Mouse (Mus musculus) lung, postnatal 0 days (tissue): Measurements from ENCODE around the gene App. TPM values are rescaled to one million over a fixed set of nuclear protein-coding genes. Genes with fewer than 3 reads are reported as not detected.

Experiments
- ATAC-seq: fragments of 200-750 bp; cut with Nextera tagmentation; 2 replicates; pipeline ENCODE4 v1.8.0; 2017; ENCODE audit warnings: moderate library complexity
- DNase-seq: peaks from one replicate; pipeline ENCODE4 v3.0.0-alpha.2; 2016; ENCODE audit warnings: low spot score
- H3K27ac ChIP-seq: fragments of 300-500 bp; sonication (generic); 2 replicates; pipeline ENCODE4 v1.5.1; 2014; ENCODE audit warnings: antibody characterized with exemption, mild to moderate bottlenecking, low read length, mixed read lengths
- H3K27me3 ChIP-seq: fragments of 300-500 bp; sonication (generic); replicated peaks from 2 replicates; pipeline ENCODE4 v1.6.1; 2014; ENCODE audit warnings: low read length, mixed read lengths; ENCODE audit not compliant: insufficient read depth
- H3K36me3 ChIP-seq: fragments of 300-500 bp; sonication (generic); 2 replicates; pipeline ENCODE4 v1.6.1; 2014; ENCODE audit warnings: low read length, mixed read lengths; ENCODE audit not compliant: insufficient read depth
- H3K4me1 ChIP-seq: fragments of 300-500 bp; sonication (generic); 2 replicates; pipeline ENCODE4 v1.6.1; 2014; ENCODE audit warnings: antibody characterized with exemption, low read depth, low read length, mixed read lengths; ENCODE audit not compliant: insufficient read depth
- H3K4me2 ChIP-seq: fragments of 300-500 bp; sonication (generic); replicated peaks from 2 replicates; pipeline ENCODE4 v1.6.1; 2014; ENCODE audit warnings: low read depth, mild to moderate bottlenecking, low read length, moderate library complexity, mixed read lengths
- H3K4me3 ChIP-seq: fragments of 300-500 bp; sonication (generic); 2 replicates; pipeline ENCODE4 v1.5.1; 2014; ENCODE audit warnings: low read depth, low read length
- H3K9ac ChIP-seq: fragments of 300-500 bp; sonication (generic); replicated peaks from 2 replicates; pipeline ENCODE4 v1.6.1; 2014; ENCODE audit warnings: low read depth, mild to moderate bottlenecking
- H3K9me3 ChIP-seq: fragments of 300-500 bp; sonication (generic); 2 replicates; pipeline ENCODE4 v1.6.1; 2016; ENCODE audit warnings: low read length, mixed read lengths
- CTCF ChIP-seq: IDR thresholded peaks from 2 replicates; pipeline ENCODE4 v1.5.1; 2016; ENCODE audit warnings: antibody characterized with exemption, mild to moderate bottlenecking
- EP300 ChIP-seq: IDR thresholded peaks from 2 replicates; pipeline ENCODE4 v1.6.1; 2016; ENCODE audit warnings: antibody characterized with exemption, mild to moderate bottlenecking, control low read depth
- WGBS: fragments of 180-500 bp; shearing (Covaris S2); extraction: QIAGEN DNeasy Blood & Tissue Kit; methylation state at CpG from one replicate; pipeline ENCODE4 v1.1.7; 2014; 5-methylcytosine and 5-hydroxymethylcytosine counted together
- polyA plus RNA-seq: library from polyadenylated mRNA; unstranded; fragments of >200 nt; fragmentation: Nextera tagmentation; extraction: Ambion mirVana; gene quantifications from 2 replicates; pipeline ENCODE4 v1.2.1, GENCODE M21; 2015

Gene App
- polyA plus RNA-seq, 1 experiment from 2014 or later, result 425 TPM

DNA sequence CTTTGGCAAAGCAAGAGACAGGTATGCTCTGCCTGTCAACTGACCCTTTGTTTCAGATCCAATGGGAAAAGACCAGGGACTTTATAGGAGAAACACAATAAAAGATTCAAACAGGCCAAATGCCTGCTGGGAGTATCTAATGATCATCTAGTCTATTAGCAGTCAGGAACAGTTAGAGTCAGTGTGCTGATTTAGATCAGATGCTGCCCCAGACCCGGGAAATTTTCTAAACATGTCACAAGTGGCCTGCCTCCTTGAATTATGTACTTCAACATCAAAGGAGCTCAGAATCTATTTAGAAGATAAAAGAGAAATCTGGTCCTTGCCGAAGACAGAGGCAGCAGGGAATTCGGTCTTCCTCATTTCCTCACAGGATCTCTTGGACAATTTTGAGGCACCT lies 72.8 kb downstream of the App start:
- Histone ChIP-seq H3K27me3 (no peaks in the 10 kb centered on the region), H3K4me3 (no peak overlapping the region), H3K9ac (no peak overlapping the region), H3K27ac (no peak overlapping the region), H3K36me3 (peaks cover 6% of the 10 kb centered on the region), H3K4me2 (no peak overlapping the region), H3K9me3 (no peaks in the 10 kb centered on the region), H3K4me1 (no peaks in the 10 kb centered on the region)
- DNase-seq (no peak), ATAC-seq (no peak)
- TF ChIP-seq CTCF, result no peak
- no peak for TF ChIP-seq EP300
- WGBS, result 17% methylated on average over 3 of the region's 3 CpGs

GRCm38 (mm10) chr16:85099487-85099886 lies 74.1 kb downstream of the App start:
- Histone ChIP-seq H3K9me3 (no peaks in the 10 kb centered on the region), H3K9ac (no peak overlapping the region), H3K4me3 (no peak overlapping the region), H3K4me2 (no peak overlapping the region), H3K4me1 (no peaks in the 10 kb centered on the region), H3K27me3 (no peaks in the 10 kb centered on the region), H3K27ac (no peak overlapping the region), H3K36me3 (peaks cover 6% of the 10 kb centered on the region)
- no peak for DNase-seq
- no peak for TF ChIP-seq EP300
- no peak for TF ChIP-seq CTCF
- no peak for ATAC-seq
- WGBS, result 39% methylated on average over 7 of the region's 7 CpGs

DNA sequence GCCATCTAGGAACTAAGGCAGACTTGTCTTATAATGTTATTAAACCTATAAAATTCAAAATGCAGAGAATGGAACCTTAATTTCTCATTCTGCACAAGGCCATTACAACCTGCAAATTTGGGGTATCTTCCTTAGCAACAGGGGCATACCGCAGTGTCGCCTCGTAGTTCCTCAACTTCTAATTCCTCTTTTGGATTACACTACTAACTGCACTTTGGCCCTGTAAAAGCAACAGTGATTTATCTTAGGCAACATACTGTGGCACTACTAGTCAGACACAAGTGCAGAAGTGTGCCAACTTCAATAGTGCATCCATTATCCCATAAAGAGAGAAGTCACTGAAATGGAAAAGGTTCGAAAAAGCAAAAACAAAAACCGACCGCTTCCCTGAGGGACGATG lies 74.5 kb downstream of the App start:
- Histone ChIP-seq H3K27ac (no peak overlapping the region), H3K36me3 (peaks cover 6% of the 10 kb centered on the region), H3K9me3 (no peaks in the 10 kb centered on the region), H3K4me2 (no peak overlapping the region), H3K27me3 (no peaks in the 10 kb centered on the region), H3K9ac (no peak overlapping the region), H3K4me1 (no peaks in the 10 kb centered on the region), H3K4me3 (no peak overlapping the region)
- TF ChIP-seq CTCF (no peak), EP300 (no peak)
- no peak for ATAC-seq
- 74% methylated on average over 7 of the region's 7 CpGs for WGBS
- DNase-seq, result no peak

GRCm38 (mm10) chr16:85096396-85096795 lies 77.2 kb downstream of the App start:
- Histone ChIP-seq H3K4me2 (no peak overlapping the region), H3K36me3 (peaks cover 3% of the 10 kb centered on the region; the same call in 1 of the 2 replicates), H3K27me3 (no peaks in the 10 kb centered on the region), H3K4me1 (no peaks in the 10 kb centered on the region), H3K9me3 (no peaks in the 10 kb centered on the region), H3K4me3 (no peak overlapping the region), H3K9ac (no peak overlapping the region), H3K27ac (no peak overlapping the region)
- no peak for DNase-seq
- ATAC-seq, result no peak
- WGBS, result 82% methylated on average over 6 of the region's 6 CpGs
- TF ChIP-seq CTCF, result no peak
- TF ChIP-seq EP300, result no peak

GRCm38 (mm10) chr16:85095923-85096322 lies 77.6 kb downstream of the App start:
- Histone ChIP-seq H3K9me3 (no peaks in the 10 kb centered on the region), H3K4me1 (no peaks in the 10 kb centered on the region), H3K4me3 (no peak overlapping the region), H3K27me3 (no peaks in the 10 kb centered on the region), H3K4me2 (no peak overlapping the region), H3K9ac (no peak overlapping the region), H3K27ac (no peak overlapping the region), H3K36me3 (no peaks in the 10 kb centered on the region)
- 66% methylated on average over 2 of the region's 2 CpGs for WGBS
- TF ChIP-seq CTCF, result no peak
- TF ChIP-seq EP300, result no peak
- no peak for DNase-seq
- ATAC-seq, result no peak

DNA sequence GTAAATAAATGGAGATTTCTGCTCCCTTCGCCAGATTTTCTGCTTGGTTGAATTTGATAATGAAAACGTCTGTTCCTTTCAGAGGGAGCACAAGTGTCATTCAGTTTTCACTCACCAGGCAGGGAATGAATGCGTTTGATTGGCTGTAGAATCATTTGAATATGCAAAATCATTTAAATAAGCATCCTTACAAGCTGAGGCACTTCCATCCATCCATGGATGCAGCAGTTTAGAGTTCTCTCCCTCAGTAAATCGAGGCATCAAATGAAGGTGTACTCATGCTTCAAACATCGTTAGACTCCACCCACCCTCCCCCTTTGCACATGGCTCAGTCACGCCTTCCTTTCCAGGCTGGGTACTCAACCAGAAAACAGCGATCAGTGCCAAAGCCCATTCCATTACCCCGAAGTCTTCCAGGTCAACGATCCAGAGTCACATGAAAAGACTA lies 80.9 kb downstream of the App start:
- TF ChIP-seq CTCF, result no peak
- no peak for TF ChIP-seq EP300
- 53% methylated on average over 9 of the region's 9 CpGs for WGBS

GRCm38 (mm10) chr16:85092183-85092582 lies 81.4 kb downstream of the App start:
- Histone ChIP-seq H3K27ac (no peak overlapping the region), H3K27me3 (no peaks in the 10 kb centered on the region), H3K36me3 (no peaks in the 10 kb centered on the region), H3K4me3 (no peak overlapping the region), H3K9ac (no peak overlapping the region), H3K9me3 (no peaks in the 10 kb centered on the region), H3K4me1 (no peaks in the 10 kb centered on the region), H3K4me2 (no peak overlapping the region)
- WGBS, result 61% methylated on average over 1 of the region's 1 CpGs
- ATAC-seq (no peak), DNase-seq (no peak)
- no peak for TF ChIP-seq CTCF
- no peak for TF ChIP-seq EP300

More for the DNA sequence above, 80.9 kb downstream of the App start:
- Histone ChIP-seq H3K27ac (no peak overlapping the region), H3K4me1 (no peaks in the 10 kb centered on the region), H3K27me3 (no peaks in the 10 kb centered on the region), H3K4me2 (no peak overlapping the region), H3K9me3 (no peaks in the 10 kb centered on the region), H3K36me3 (no peaks in the 10 kb centered on the region), H3K9ac (no peak overlapping the region), H3K4me3 (no peak overlapping the region)
- DNase-seq (no peak), ATAC-seq (no peak)
